Mouse (Mus musculus): ENCODE data around the gene Gpi1.
A peak's percentile ranks its signal among the peaks of the same experiment; 100 is the strongest.

Gene Gpi1

DNA sequence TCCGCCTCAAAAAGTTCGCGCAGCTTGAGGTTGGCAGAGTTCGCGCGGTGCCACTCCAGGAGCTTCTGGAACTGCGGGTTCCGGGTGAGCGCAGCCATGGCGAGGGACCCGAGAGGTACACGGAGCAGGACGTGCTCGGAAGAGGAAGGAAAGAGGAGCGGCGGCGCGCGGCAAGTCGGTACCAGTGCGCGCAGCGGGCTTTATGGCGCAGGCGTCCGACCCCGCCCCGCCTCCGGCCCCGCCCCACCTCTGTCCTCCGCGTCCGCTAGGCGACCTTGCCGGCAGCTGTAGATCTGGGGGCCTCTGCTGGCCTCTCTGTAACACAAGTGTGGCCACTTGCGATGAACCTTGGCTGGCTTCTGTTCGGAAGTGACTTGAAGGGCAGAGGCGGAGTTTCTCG is at the start of gene Gpi1:
TSS of gene Gpi1 (minus strand) at position 221 of the 400 bp plus-strand sequence.
- DNase-seq (ENCODE audit: low read depth): peak; percentile 92

DNA sequence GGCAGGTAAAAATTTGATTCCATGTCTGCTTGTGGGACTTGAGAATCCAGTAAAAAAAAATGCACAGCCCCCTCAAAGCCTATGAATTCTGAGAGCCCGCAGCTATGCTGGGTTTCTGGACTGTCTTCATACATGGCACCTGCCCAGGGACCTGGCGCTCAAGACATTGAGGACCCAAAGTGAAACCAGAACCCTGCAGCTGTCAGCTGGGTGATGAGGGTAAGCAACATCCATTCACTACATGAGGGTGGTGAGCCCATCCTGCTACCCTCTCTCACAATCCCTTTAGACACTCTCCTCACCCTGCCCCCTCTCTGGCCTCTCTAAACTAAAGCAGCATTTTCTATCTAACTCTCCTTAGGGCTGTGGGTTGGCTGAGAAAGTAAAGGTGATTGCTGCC is 47.5 kb upstream of the Gpi1 start:
- DNase-seq (ENCODE audit: low read depth): no peak

DNA sequence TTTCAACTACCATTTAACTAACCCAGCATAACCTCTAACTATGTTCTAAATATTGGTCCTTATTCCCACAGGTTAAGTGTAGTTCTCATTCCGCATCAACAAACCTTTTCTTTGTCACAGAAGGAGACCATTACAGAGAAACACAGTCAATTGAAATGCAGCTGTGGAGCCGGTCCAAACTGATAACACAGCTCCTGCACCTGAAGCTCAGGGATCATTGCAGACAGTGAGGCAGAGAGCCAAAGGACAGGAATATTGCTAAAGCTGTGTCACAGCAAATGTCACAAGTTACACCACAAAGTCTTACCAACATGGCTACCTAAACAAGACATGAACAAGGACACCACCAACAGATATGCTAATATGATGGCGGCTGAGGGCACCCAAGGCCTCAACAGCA is 45.9 kb upstream of the Gpi1 start:
- no peak for DNase-seq (ENCODE audit: low read depth)

DNA sequence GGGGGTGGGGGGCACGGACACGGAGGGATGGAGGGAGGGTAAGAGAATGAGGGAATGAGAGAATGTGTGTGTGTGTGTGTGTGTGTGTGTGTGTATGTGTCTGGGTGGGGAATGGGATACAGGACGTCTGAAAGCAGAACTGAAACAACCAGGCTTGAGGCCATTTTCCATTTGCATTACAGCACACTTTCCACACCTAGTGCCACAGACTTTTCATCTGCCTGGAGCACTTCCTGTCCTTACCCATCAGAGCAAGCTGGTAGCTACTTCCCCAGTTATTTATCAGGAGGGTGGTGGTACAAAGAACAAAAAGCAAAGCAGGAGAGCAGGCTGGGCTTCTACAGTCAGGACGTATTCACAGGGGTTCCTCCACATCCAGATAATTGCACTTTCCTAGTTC is 42.3 kb upstream of the Gpi1 start:
- DNase-seq (ENCODE audit: low read depth): no peak

DNA sequence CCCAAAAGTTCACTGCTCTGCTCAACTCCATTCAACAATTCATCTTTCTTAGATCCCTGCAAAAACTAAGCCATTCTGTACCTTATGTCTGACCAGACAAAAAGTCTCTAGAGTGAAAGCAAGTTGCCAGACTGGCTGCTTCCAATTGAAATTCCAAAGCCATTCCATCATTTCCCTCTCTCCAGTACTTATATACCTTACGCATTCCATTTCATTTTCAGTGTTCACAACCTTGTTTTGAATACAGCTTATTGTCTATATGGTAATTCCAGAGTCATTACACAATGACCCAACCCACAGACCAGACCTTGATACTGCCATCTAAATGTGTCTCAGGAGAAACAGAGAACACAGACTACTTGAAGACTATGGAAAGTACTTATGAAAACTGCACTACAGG is 38.3 kb upstream of the Gpi1 start:
- peak; percentile 32 for DNase-seq (ENCODE audit: low read depth)

DNA sequence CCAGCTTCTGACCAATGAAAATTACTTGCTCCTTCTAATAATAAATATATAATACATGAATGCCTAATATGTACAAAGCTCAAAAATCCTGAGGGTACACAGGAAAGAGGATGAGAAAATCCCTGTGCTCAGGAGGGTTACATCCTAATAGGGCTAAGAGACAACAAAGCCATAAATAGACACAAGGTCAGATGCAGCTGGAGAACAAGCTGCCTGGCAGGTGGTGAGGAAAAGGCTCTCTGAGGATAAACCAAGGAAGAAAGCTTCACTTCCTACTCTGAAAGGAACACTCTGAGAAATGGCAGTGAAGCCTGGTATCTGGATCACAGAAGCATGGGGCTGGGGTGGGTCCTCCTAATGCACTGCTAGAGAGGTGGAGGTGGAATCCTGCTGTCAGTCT is 36.3 kb upstream of the Gpi1 start:
- no peak for DNase-seq (ENCODE audit: low read depth)

DNA sequence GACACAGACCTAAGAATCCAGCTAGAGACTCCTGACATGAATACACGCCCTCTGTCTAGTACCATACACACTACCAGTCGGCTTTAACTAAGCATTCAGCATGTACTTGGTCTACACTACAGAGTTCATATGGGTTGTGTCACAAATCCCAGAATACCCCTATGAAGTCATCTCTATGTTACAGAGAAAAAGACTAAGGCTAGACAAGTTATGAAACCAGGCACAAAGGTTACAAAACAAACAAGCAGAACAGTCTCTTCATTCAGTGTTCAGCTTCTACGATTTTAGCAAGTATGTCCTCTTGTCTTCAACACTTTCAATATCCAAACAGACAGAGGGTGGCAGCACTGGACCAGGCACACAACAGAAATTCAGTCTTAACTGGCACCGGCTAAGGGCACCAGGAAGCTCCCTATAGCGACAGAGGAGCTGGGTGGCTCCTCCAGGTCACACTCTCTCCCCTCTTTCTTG is 35.8 kb upstream of the Gpi1 start:
- peak; percentile 85 for DNase-seq (ENCODE audit: low read depth)

DNA sequence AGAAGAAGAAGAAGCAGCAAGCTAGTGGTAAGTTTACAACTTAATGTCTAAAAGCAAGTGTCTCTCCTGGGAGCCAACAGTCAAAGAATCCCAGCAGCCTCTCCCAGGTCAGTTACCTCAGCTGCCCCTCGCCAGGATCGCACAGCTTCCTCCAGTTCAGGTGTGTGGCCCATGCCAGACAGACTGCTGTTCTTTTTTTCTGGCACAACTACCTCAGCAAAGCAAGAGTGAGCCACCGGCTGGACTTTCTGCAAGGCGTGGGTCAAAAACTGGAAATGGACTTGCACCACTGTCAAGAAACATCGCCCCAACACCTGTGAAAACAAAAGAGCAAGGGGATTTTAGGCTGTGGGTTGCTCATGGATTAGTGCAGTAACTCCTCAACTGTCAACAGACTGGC is 33.3 kb upstream of the Gpi1 start:
- no peak for DNase-seq (ENCODE audit: low read depth)

DNA sequence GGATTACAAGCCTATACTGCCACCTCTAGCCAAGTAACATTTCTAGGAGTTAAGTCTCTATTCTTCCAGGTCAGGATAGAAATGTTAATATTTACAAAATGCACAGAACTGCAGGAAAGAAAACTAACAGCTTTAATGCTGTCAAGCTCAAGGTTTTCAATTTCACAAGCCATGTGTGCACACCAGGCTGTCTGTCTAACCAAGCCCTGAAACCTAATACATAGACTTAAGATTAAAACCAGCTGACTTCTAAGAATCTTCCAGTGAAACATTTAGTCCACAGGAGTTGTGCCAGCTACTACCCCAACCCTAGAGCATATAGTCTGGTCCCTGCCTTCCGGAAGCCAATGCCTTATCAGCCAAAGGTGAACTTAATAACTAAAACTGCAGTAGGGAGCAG is 28.3 kb upstream of the Gpi1 start:
- DNase-seq (ENCODE audit: low read depth): peak; percentile 36

DNA sequence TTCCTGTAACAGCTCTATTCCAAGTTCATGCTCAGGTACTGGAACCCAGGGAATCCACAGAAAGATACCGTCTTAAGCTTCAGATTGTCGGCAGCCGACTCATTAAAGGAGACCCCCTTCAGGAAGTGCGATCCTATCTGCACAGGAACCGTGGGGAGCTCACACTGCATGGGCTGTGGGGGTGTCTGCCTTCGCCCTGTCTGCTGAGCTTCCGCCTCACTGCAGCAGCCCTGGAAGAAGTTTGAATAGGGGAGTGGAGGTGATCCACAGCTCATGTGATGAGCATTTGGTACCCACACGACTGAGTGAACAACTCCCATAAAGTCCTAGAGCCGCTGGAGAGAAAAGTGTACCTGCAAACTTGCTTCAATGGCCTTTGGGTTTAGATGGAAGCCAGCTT is 27.1 kb upstream of the Gpi1 start:
- DNase-seq (ENCODE audit: low read depth): no peak

DNA sequence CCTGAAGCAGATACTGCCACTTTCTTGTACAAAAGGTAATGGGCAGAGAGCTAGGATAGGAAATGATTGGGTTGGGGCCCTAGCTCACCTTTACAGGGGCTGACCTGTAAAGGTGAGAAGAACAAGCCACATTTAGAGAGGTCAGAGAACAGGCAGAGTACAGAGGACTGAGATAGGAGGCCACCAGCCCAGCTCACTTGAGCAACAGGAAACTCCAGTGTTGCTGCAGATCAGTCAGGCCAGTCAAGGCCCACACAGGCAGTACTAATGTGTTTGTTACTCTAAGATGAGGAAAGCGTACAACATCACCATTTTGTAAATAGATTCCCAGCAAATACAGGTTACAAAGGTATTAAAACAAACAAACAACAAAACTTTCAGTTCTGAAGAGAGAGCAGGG is 25.8 kb upstream of the Gpi1 start:
- no peak for DNase-seq (ENCODE audit: low read depth)

DNA sequence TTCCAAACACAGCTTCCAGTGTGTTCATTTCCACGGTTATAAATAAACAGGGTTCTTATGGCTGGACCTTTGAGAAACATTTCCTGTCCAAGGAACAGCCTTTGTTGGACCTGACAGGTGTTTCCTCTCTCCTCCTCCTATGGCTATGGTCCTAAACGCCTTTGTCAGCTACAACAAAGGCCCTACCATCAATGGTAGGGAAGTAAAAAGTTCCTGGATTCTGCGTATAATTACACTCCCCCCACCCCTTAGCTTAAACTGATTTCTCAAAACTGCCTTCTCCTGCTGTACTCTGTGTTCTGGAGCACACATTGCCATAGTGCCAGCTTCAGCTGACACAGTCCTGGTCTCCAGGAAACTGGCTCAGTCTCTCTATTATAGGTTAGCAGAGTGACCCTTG is 25.0 kb upstream of the Gpi1 start:
- no peak for DNase-seq (ENCODE audit: low read depth)

DNA sequence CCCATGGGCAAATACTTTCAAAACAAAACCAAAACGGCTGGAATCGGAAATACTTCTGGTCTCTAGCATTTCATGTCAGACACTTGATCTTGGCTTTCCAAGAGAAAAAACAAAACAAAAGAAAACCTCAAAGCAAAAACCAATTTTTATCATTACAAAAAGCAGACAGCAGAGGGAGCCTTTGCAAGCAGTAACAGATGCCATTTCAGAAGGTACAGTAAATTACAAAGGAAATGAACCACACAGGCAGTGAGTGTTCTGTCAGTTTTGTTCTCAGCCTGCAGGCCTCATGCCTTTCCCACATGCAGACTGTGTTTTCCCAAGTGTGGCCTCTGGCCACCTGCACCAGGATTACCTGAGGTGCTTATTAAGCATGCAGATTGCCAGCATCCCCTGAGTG is 21.9 kb upstream of the Gpi1 start:
- DNase-seq (ENCODE audit: low read depth): peak; percentile 76

DNA sequence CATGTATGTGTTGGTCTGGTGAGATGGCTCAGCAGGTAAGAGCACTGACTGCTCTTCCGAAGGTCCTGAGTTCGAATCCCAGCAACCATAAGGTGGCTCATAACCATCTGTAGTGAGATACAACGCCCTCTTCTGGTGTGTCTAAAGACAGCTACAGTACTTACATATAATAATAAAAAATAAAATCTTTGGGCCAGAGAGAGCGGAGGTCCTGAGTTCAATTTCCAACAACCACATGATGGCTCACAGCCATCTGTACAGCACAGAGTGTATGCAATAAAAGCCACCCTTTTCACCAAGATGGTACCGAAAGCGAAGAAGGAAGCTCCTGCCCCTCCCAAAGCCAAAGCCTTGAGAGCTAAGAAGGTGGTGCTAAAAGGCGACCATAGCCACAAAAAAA is 20.6 kb upstream of the Gpi1 start, which contains the start of gene Gm6096:
TSS of gene Gm6096 (plus strand) at position 301 of the 400 bp plus-strand sequence.
- no peak for DNase-seq (ENCODE audit: low read depth)

DNA sequence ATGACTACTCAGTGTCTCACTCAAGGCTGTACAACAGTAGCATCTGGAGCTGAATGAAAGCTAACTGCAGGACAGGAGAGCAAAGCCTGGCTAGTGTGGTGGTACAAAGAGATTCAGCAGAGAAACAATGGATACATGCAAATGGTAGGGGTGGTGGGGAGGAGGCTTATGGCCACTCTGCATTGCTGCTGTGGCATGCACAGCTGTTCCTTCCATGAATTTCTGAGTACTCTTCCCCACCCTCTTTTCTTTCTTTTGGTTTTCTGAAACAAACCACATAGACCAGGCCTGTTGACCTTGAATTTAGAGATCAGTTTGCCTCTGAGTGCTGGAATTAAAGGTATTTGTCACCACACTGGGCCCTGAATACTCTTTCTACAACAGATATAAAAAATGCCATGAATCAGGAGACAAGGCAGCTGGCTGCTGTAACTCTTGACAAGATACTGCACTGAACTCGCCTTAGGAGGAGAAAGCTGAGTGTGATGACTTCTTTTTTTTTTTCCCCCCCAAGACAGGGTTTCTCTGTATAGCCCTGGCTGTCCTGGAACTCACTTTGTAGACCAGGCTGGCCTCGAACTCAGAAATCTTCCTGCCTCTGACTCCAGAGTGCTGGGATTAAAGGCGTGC is 16.8 kb upstream of the Gpi1 start:
- no peak for DNase-seq (ENCODE audit: low read depth)

DNA sequence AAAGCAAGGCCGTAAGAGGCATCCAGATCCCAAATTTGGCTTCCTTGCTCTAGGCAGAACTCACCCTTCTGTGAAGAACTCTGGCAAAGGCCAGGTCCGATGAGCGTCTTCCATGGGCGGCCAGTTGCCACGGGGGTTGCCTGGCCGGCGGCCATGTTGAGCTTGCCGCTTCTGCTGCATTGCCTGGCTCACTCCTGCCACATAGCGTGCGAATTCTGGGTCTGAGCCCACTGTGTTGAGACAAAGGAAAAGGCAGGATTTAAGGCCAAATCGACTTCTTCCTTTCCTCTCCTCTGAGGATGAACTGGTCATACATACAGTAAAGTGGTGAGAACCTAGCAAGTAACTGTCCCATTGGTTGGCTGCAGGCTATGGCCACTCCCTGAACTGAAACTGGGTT is 12.0 kb upstream of the Gpi1 start:
- DNase-seq (ENCODE audit: low read depth): no peak

DNA sequence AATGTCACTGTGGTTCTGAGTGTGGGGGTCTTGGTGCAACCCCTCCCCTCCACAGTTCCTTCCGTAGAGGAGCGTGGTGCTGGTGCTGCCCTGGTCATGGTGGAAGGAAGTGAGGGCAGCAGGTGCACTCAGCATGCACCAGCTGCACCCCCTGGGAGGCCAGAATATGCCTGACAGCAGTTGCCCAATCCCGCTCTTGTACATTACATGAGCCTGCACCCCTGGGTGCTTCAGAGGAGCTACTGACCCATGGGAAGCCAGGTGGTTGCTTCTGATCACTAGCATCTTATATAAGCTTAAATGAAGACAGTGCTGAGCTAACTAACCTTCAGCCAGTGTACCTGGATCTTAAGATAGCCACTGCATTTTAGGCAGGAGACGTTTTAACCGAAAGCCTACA is 8.0 kb upstream of the Gpi1 start:
- DNase-seq (ENCODE audit: low read depth): no peak

DNA sequence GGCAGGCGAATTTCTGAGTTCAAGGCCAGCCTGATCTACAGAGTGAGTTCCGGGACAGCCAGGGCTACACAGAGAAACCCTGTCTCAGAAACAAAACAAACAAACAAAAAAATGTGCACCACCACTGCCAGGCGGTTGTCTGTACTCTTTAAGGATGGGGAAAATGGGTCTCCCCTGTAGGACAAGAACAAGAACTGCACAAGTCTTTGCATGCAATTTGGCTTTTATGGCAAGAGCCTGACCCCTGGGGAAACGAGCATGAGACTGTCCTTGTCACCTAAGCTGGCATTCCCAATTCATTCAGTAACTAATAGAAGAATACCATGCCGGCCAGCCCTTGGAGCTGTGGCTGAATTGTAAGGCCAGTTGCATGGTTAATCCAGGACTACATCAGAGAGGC is 5.5 kb upstream of the Gpi1 start:
- no peak for DNase-seq (ENCODE audit: low read depth)

DNA sequence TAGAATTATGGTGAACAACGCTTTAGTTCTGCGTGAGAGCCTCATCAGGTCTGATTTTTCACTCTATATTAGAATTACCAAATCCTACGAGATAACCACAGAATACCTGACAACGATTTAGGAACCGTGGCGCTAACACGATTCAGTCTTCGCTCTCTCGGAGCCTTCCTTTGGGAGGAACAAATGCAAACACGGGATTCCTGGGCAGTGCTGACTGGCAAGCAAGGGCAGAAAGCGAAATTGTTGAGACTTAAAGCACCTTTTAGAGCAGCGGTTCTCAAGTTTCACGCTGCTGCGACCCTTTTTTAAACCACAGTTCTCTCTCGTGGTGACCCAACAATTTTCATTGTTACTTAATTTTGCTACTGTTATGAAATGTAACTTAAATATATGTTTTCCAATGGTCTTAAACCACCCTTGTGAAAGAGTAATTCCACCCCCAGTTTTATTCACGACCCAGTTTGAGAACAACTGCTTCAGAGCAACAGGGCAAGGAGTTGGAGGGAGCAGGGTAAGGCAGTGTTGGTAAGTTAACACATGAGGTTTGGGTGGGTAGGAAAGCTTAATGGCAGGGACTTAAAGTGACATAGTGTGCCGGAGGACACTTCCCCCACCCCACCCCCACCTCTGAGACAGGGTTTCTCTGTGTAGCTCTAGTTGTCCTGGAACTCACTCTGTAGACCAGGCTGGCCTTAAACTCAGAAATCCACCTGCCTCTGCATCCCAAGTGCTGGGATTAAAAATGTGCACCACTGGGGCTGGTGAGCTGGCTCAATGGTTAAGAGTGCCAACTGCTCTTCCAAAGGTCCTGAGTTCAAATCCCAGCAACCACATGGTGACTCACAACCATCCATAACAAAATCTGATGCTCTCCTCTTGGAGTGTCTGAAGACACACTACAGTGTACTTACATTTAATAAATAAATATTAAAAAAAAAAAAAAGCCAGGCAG is 4.8 kb upstream of the Gpi1 start:
- peak; percentile 55 for DNase-seq (ENCODE audit: low read depth)

DNA sequence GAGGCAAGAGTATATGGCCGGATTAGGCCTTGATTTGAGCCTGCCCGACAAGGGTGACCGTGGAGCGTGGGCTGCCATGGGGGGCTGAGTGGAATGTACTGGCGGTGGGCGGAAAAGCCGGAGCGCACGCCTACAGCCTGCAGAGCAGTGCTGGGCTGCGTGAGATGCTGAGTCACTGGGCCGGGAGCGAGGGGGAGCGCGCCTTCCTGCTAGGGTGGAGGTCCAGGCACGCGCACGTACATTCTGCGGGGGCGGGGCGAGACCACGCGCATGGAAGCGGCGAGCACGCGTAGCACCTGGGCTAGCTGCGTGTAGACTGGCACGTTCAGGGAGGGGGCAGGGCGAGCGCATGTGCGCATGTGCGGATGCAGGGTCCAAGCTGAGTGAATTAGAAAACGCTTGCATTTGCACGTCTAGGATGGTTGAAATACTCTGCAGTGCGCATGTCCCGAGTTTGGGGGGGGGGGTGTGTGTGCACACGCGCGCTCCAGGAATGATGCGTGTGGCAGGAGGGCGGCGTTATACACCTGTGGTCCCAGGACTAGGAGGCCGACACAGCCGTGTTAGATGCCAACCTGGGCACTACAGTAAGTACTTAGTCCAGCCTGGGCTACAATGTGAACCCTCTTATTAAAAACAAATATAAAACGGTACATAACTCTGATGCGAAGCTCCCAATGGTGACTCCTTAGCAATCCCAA is 3.9 kb upstream of the Gpi1 start:
- peak; percentile 100 for DNase-seq (ENCODE audit: low read depth)

DNA sequence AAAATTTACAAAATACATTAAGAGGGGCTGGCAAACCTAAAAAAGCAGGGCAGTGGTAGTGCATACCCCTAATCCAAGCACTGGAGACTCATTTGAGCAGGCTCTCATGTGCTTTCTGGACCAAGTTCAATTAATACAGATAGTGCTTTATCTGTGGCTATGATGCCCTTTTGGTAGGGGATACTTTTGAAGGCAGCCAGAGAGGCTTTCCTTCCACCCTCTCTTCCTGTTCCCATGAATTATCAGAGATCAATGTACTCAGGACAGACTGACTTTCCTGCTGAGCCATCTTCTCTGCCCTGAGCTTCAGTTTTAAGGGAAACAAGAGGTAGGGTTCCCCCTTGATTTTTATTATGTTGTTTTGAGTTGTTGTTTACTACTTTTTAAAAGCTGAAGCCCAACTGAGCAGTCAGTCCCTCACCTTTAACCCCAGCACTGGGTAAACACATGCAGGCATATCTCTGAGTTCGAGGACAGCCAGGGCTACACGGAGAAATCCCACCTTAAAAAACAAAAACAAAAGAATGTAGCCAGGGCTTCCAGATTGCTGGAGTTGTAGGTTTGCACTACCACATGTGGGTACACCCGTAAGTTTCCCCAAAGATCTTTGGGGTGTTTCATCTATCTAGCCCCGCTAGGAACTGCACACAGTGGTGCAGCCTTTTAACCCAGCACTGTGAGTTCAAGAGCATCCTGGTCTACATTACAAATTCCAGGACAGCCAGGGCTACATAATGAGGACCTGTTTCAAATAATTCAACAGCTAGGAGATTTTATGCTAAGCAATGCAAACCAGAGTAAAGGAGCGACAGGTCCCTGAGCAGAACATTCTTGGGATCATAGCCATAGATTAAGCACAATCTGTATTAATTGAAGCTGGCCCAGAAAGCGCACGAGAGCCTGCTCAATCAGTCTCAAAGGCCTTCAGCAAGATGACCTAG is 2.9 kb upstream of the Gpi1 start:
- no peak for DNase-seq (ENCODE audit: low read depth)

DNA sequence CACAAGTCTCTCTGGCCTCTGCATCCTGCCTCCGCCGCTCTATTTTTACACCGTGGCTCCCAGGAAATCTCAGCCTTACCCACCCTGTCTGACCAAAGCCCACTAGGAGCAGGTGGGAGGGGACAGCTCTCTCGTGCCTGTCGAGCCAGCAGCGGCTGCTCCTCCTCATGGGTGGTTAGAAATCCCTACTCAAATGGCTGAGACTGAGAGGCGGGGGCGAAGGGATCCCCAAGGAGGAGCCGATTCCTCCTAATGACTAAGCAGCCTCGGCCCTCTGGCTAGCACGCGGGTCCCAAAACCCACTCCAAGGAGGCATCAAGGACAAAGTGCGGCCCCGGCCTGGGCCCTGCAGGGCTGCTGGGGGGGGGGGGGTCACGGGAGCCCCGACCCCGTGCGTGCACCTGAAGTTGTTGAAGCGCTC is 435 bp downstream of the Gpi1 start:
- peak; percentile 67 for DNase-seq (ENCODE audit: low read depth)
